Mouse (Mus musculus): ENCODE data around the gene Dgkh. TPM values are rescaled to one million over a fixed set of nuclear protein-coding genes. Genes with fewer than 3 reads are reported as not detected.

Dgkh gene
- total and polyA plus RNA-seq, 2 experiments from 2014 or later = 2.7 to 16.2 TPM

GRCm38 (mm10) chr14:78691926-78692487 lies 40.6 kb downstream of the Dgkh start:
- ATAC-seq (no peak), DNase-seq (no peak)
- 74% methylated on average over 5 of the region's 5 CpGs for WGBS
- H3K27me3 ChIP-seq (ENCODE audit: insufficient read depth, low read length) = no peaks in the 10 kb centered on the region
- H3K36me3 ChIP-seq (ENCODE audit: insufficient read depth) = no peaks in the 10 kb centered on the region
- H3K4me2 ChIP-seq (ENCODE audit: low read depth) = no peak overlapping the region
- no peak for TF ChIP-seq CTCF (IDR thresholded peaks at IDR 0.05; ENCODE audit: low read depth)
- no peaks in the 10 kb centered on the region for H3K4me1 ChIP-seq (ENCODE audit: insufficient read depth)
- no peak overlapping the region for H3K9ac ChIP-seq
- H3K9me3 ChIP-seq (ENCODE audit: low read length) = no peaks in the 10 kb centered on the region
- no peak overlapping the region for H3K27ac ChIP-seq (ENCODE audit: low read depth, low read length)
- no peak overlapping the region for H3K4me3 ChIP-seq (ENCODE audit: low read depth, low read length)

GRCm38 (mm10) chr14:78690883-78691282 lies 41.7 kb downstream of the Dgkh start:
- TF ChIP-seq CTCF (IDR thresholded peaks at IDR 0.05; ENCODE audit: low read depth) = no peak
- ATAC-seq (no peak), DNase-seq (no peak)
- Histone ChIP-seq H3K4me2 (ENCODE audit: low read depth) (no peak overlapping the region), H3K9ac (no peak overlapping the region), H3K27me3 (ENCODE audit: insufficient read depth, low read length) (no peaks in the 10 kb centered on the region), H3K4me3 (ENCODE audit: low read depth, low read length) (no peak overlapping the region), H3K4me1 (ENCODE audit: insufficient read depth) (no peaks in the 10 kb centered on the region), H3K36me3 (ENCODE audit: insufficient read depth) (no peaks in the 10 kb centered on the region), H3K9me3 (ENCODE audit: low read length) (no peaks in the 10 kb centered on the region), H3K27ac (ENCODE audit: low read depth, low read length) (no peak overlapping the region)
- WGBS = 43% methylated on average over 1 of the region's 1 CpGs

- ATAC-seq (no peak), DNase-seq (no peak)
- Histone ChIP-seq H3K27me3 (ENCODE audit: insufficient read depth, low read length) (no peaks in the 10 kb centered on the region), H3K4me2 (ENCODE audit: low read depth) (no peak overlapping the region), H3K9me3 (ENCODE audit: low read length) (no peaks in the 10 kb centered on the region), H3K36me3 (ENCODE audit: insufficient read depth) (no peaks in the 10 kb centered on the region), H3K27ac (ENCODE audit: low read depth, low read length) (no peak overlapping the region), H3K4me1 (ENCODE audit: insufficient read depth) (no peaks in the 10 kb centered on the region), H3K4me3 (ENCODE audit: low read depth, low read length) (no peak overlapping the region), H3K9ac (no peak overlapping the region)
- 73% methylated on average over 4 of the region's 4 CpGs for WGBS
- no peak for TF ChIP-seq CTCF (IDR thresholded peaks at IDR 0.05; ENCODE audit: low read depth)
Observed at GRCm38 (mm10) chr14:78690387-78690786, 42.2 kb downstream of the Dgkh start.

- Histone ChIP-seq H3K4me2 (ENCODE audit: low read depth) (no peak overlapping the region), H3K4me3 (ENCODE audit: low read depth, low read length) (no peak overlapping the region), H3K27me3 (ENCODE audit: insufficient read depth, low read length) (no peaks in the 10 kb centered on the region), H3K36me3 (ENCODE audit: insufficient read depth) (no peaks in the 10 kb centered on the region), H3K4me1 (ENCODE audit: insufficient read depth) (no peaks in the 10 kb centered on the region), H3K27ac (ENCODE audit: low read depth, low read length) (no peak overlapping the region), H3K9me3 (ENCODE audit: low read length) (no peaks in the 10 kb centered on the region), H3K9ac (no peak overlapping the region)
- DNase-seq = no peak
- 94% methylated on average over 9 of the region's 9 CpGs for WGBS
- TF ChIP-seq CTCF (IDR thresholded peaks at IDR 0.05; ENCODE audit: low read depth) = no peak
- ATAC-seq = no peak
Observed at GRCm38 (mm10) chr14:78689950-78690349, 42.6 kb downstream of the Dgkh start.

GRCm38 (mm10) chr14:78687716-78688115 lies 44.9 kb downstream of the Dgkh start:
- no peak overlapping the region for H3K4me2 ChIP-seq (ENCODE audit: low read depth)
- no peak overlapping the region for H3K4me3 ChIP-seq (ENCODE audit: low read depth, low read length)
- no peak overlapping the region for H3K9ac ChIP-seq
- no peaks in the 10 kb centered on the region for H3K4me1 ChIP-seq (ENCODE audit: insufficient read depth)
- no peak for TF ChIP-seq CTCF (IDR thresholded peaks at IDR 0.05; ENCODE audit: low read depth)
- no peaks in the 10 kb centered on the region for H3K27me3 ChIP-seq (ENCODE audit: insufficient read depth, low read length)
- 76% methylated on average over 4 of the region's 4 CpGs for whole genome bisulfite sequencing
- no peak for ATAC-seq
- H3K27ac ChIP-seq (ENCODE audit: low read depth, low read length) = no peak overlapping the region
- DNase-seq = no peak
- no peaks in the 10 kb centered on the region for H3K9me3 ChIP-seq (ENCODE audit: low read length)
- H3K36me3 ChIP-seq (ENCODE audit: insufficient read depth) = no peaks in the 10 kb centered on the region

- no peak overlapping the region for H3K4me3 ChIP-seq (ENCODE audit: low read depth, low read length)
- no peak overlapping the region for H3K4me2 ChIP-seq (ENCODE audit: low read depth)
- H3K36me3 ChIP-seq (ENCODE audit: insufficient read depth) = no peaks in the 10 kb centered on the region
- H3K27ac ChIP-seq (ENCODE audit: low read depth, low read length) = no peak overlapping the region
- TF ChIP-seq CTCF (IDR thresholded peaks at IDR 0.05; ENCODE audit: low read depth) = no peak
- H3K27me3 ChIP-seq (ENCODE audit: insufficient read depth, low read length) = no peaks in the 10 kb centered on the region
- no peak overlapping the region for H3K9ac ChIP-seq
- ATAC-seq (no peak), DNase-seq (no peak)
- no peaks in the 10 kb centered on the region for H3K4me1 ChIP-seq (ENCODE audit: insufficient read depth)
- 91% methylated on average over 6 of the region's 6 CpGs for WGBS
- no peaks in the 10 kb centered on the region for H3K9me3 ChIP-seq (ENCODE audit: low read length)
Observed at GRCm38 (mm10) chr14:78686701-78687100, 45.9 kb downstream of the Dgkh start.

GRCm38 (mm10) chr14:78684171-78684570 lies 48.4 kb downstream of the Dgkh start:
- no peak for TF ChIP-seq CTCF (IDR thresholded peaks at IDR 0.05; ENCODE audit: low read depth)
- Histone ChIP-seq H3K4me1 (ENCODE audit: insufficient read depth) (no peaks in the 10 kb centered on the region), H3K36me3 (ENCODE audit: insufficient read depth) (no peaks in the 10 kb centered on the region), H3K9ac (no peak overlapping the region), H3K27ac (ENCODE audit: low read depth, low read length) (no peak overlapping the region), H3K27me3 (ENCODE audit: insufficient read depth, low read length) (no peaks in the 10 kb centered on the region), H3K9me3 (ENCODE audit: low read length) (no peaks in the 10 kb centered on the region), H3K4me3 (ENCODE audit: low read depth, low read length) (no peak overlapping the region), H3K4me2 (ENCODE audit: low read depth) (no peak overlapping the region)
- 90% methylated on average over 4 of the region's 4 CpGs for WGBS
- no peak for ATAC-seq
- DNase-seq = no peak

Measured in forebrain, postnatal 0 days (tissue).